Mouse (Mus musculus) stomach, postnatal 0 days (tissue): ENCODE data around the gene Mypop. TPM values are rescaled to one million over a fixed set of nuclear protein-coding genes. Genes with fewer than 3 reads are reported as not detected.

Experiments
- ATAC-seq: fragments of 200-750 bp; cut with Nextera tagmentation; 2 replicates; pipeline ENCODE4 v1.8.0; 2017; ENCODE audit not compliant: low FRiP score, low TSS enrichment
- DNase-seq: peaks from one replicate; pipeline ENCODE4 v3.0.0-alpha.2; 2016; ENCODE audit warnings: low spot score
- H3K27ac ChIP-seq: fragments of 300-500 bp; sonication (generic); replicated peaks from 2 replicates; pipeline ENCODE4 v1.5.1; 2014; ENCODE audit warnings: mild to moderate bottlenecking, control low read depth
- H3K27me3 ChIP-seq: fragments of 300-500 bp; sonication (generic); 2 replicates; pipeline ENCODE4 v1.6.1; 2014; ENCODE audit warnings: low read length; ENCODE audit not compliant: control insufficient read depth, insufficient read depth
- H3K36me3 ChIP-seq: fragments of 300-500 bp; sonication (generic); 2 replicates; pipeline ENCODE4 v1.6.1; 2014; ENCODE audit warnings: low read length, mixed read lengths; ENCODE audit not compliant: control insufficient read depth, insufficient read depth
- H3K4me1 ChIP-seq: fragments of 300-500 bp; sonication (generic); replicated peaks from 2 replicates; pipeline ENCODE4 v1.6.1; 2014; ENCODE audit warnings: antibody characterized with exemption; ENCODE audit not compliant: control insufficient read depth, insufficient read depth
- H3K4me2 ChIP-seq: fragments of 300-500 bp; sonication (generic); replicated peaks from 2 replicates; pipeline ENCODE4 v1.6.1; 2014; ENCODE audit warnings: low read depth, mild to moderate bottlenecking, control low read depth, moderate library complexity
- H3K4me3 ChIP-seq: fragments of 300-500 bp; sonication (generic); 2 replicates; pipeline ENCODE4 v1.5.1; 2014; ENCODE audit warnings: low read depth, low read length, control low read depth
- H3K9ac ChIP-seq: fragments of 300-500 bp; sonication (generic); 2 replicates; pipeline ENCODE4 v1.6.1; 2014; ENCODE audit warnings: mild to moderate bottlenecking, low read length, control low read depth, mixed read lengths
- H3K9me3 ChIP-seq: fragments of 300-500 bp; sonication (generic); 2 replicates; pipeline ENCODE4 v1.6.1; 2016; ENCODE audit warnings: low read length; ENCODE audit not compliant: control insufficient read depth
- CTCF ChIP-seq: IDR thresholded peaks from 2 replicates; pipeline ENCODE4 v1.5.1; 2016; ENCODE audit warnings: antibody characterized with exemption, low read depth, mild to moderate bottlenecking, moderate library complexity
- EP300 ChIP-seq: optimal IDR thresholded peaks from 2 replicates; pipeline ENCODE3; 2016; ENCODE audit warnings: antibody characterized with exemption
- WGBS: fragments of 180-500 bp; shearing (Covaris S2); extraction: QIAGEN DNeasy Blood & Tissue Kit; methylation state at CpG from one replicate; pipeline ENCODE4 v1.1.7; 2014; 5-methylcytosine and 5-hydroxymethylcytosine counted together
- polyA plus RNA-seq: library from polyadenylated mRNA; unstranded; fragments of >200 nt; fragmentation: Nextera tagmentation; extraction: Ambion mirVana; gene quantifications from 2 replicates; pipeline ENCODE4 v1.2.1, GENCODE M21; 2015

The Mypop gene
- polyA plus RNA-seq, 1 experiment from 2014 or later = 1.4 TPM

- WGBS = 57% methylated on average over 3 of the region's 3 CpGs
- Histone ChIP-seq H3K36me3 (no peaks in the 10 kb centered on the region), H3K4me1 (peaks cover 10% of the 10 kb centered on the region), H3K27me3 (no peaks in the 10 kb centered on the region), H3K9ac (peak overlapping the region; percentile 41; the same call in 1 of the 2 replicates), H3K27ac (0 out of 2 replicates have a peak overlapping the region, but pooled peaks have one; percentile 86), H3K4me3 (no peak overlapping the region), H3K9me3 (no peaks in the 10 kb centered on the region), H3K4me2 (no peak overlapping the region)
- TF ChIP-seq EP300 = no peak
- TF ChIP-seq CTCF = no peak
- ATAC-seq (no peak), DNase-seq (no peak)
Observed at GRCm38 (mm10) chr7:19001807-19002085, 10.7 kb downstream of the Mypop start.

DNA sequence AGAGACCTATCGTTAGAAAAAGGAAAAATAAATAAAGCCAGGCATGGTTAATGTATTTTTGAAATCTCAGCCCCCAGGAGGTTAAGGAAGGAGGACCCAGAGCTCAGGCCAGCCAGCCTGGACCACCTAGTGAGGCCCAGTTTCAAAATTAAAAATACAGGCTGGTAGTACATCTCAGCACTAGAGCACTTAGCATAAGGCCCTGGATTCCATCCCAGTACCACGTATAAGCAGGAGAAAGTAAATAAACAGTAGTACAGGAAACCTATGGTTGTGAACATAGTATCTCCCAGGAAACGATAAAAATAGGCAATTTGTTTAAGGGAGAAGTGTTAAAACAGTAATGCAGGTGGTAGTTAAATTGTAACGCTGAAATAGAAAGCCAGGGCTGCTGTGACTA lies 11.1 kb downstream of the Mypop start:
- Histone ChIP-seq H3K9me3 (no peaks in the 10 kb centered on the region), H3K9ac (peak overlapping the region; percentile 69), H3K36me3 (no peaks in the 10 kb centered on the region), H3K4me1 (peaks cover 10% of the 10 kb centered on the region), H3K27me3 (no peaks in the 10 kb centered on the region), H3K27ac (peak overlapping the region; percentile 86), H3K4me2 (peak overlapping the region; percentile 76), H3K4me3 (peak overlapping the region; percentile 45)
- no peak for DNase-seq
- 14% methylated on average over 4 of the region's 4 CpGs for WGBS
- no peak for ATAC-seq
- TF ChIP-seq CTCF (no peak), EP300 (no peak)

DNA sequence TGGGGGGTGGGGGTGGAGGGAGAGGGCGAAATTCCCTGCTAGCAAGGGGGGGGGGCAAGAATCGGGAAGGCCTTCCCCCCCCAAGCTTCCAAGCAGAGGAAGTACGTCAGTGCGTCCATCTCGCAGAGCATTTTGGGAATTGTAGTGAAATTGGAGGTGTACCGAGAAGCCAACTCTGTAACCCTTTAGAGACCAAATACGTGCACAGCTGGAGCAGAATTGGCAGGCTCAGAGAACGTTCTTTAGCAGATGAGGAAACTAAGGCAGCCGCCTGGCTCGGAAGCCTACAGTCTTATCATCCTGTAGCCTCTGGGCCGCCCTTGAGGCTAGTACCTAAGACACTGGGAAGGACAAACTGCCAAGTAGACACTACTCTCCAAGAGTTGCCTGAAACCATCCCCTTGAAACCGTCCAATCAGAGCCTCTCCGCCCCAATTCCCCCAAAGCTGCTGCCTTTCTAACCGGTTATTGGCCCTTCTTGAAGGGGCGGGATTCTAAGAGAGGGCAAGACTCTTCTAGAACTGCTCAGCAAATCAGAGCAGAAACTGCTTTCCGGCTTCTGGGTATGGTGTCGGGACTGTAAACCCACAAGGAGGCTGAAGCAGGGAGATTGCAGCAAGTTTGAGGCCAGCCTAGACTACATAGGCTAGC lies 11.9 kb downstream of the Mypop start:
- no peak for TF ChIP-seq EP300
- no peak for TF ChIP-seq CTCF
- H3K36me3 ChIP-seq = no peaks in the 10 kb centered on the region
- DNase-seq (peak; percentile 84), ATAC-seq (peak; percentile 51)
- H3K9ac ChIP-seq = peak overlapping the region; percentile 69
- no peaks in the 10 kb centered on the region for H3K9me3 ChIP-seq
- H3K4me3 ChIP-seq = peak overlapping the region; percentile 45
- H3K4me1 ChIP-seq = peaks cover 10% of the 10 kb centered on the region
- H3K27ac ChIP-seq = peak overlapping the region; percentile 86
- under 1% methylated on average over 17 of the region's 17 CpGs for WGBS
- no peaks in the 10 kb centered on the region for H3K27me3 ChIP-seq
- H3K4me2 ChIP-seq = peak overlapping the region; percentile 76

- Histone ChIP-seq H3K9me3 (no peaks in the 10 kb centered on the region), H3K4me2 (peak within 1 kb of the TSS; percentile 94), H3K9ac (peak within 1 kb of the TSS; percentile 79), H3K36me3 (no peaks in the 10 kb centered on the region), H3K27ac (peak within 1 kb of the TSS; percentile 94), H3K4me3 (peak within 1 kb of the TSS; percentile 80), H3K4me1 (peaks cover 10% of the 10 kb centered on the region), H3K27me3 (no peaks in the 10 kb centered on the region)
- 1% methylated on average over 73 of the region's 90 CpGs for WGBS
- ATAC-seq (peak; percentile 59), DNase-seq (peak; percentile 94)
- TF ChIP-seq EP300 = no peak
- no peak; the same call in 1 of the 2 replicates for TF ChIP-seq CTCF
Observed at GRCm38 (mm10) chr7:19003902-19004630, 13.0 kb downstream of the Mypop start, which contains the start of gene Irf2bp1. Gene Irf2bp1 (plus strand): TSS chr7:19004044.

GRCm38 (mm10) chr7:19004631-19005079 lies 13.6 kb downstream of the Mypop start:
- no peaks in the 10 kb centered on the region for H3K9me3 ChIP-seq
- H3K27ac ChIP-seq = peak overlapping the region; percentile 94
- TF ChIP-seq EP300 = no peak
- WGBS = 6% methylated on average over 34 of the region's 34 CpGs
- peak overlapping the region; percentile 79 for H3K9ac ChIP-seq
- peaks cover 10% of the 10 kb centered on the region for H3K4me1 ChIP-seq
- H3K36me3 ChIP-seq = no peaks in the 10 kb centered on the region
- ATAC-seq (no peak), DNase-seq (peak; percentile 53)
- H3K4me3 ChIP-seq = peak overlapping the region; percentile 80
- peak overlapping the region; percentile 94 for H3K4me2 ChIP-seq
- H3K27me3 ChIP-seq = no peaks in the 10 kb centered on the region
